Mouse (Mus musculus) cerebellum, adult 18-20 months (tissue): ENCODE measurements around the gene Azin2.

Source experiments
- DNase-seq, 2 experiments: peaks; one replicate each; pipeline ENCODE4 v3.0.0; 2021

Azin2 gene

GRCm38 (mm10) chr4:128976577-128976976 is 14.3 kb upstream of the Azin2 start:
- DNase-seq, result no peak

- no peak for DNase-seq
These were observed 12.4 kb upstream of the Azin2 start for GRCm38 (mm10) chr4:128974677-128975076.

- DNase-seq, result peak; percentile 75 to 86
These were observed 8.9 kb upstream of the Azin2 start for GRCm38 (mm10) chr4:128971065-128971694.

GRCm38 (mm10) chr4:128970417-128970807 is 8.2 kb upstream of the Azin2 start:
- no peak for DNase-seq

GRCm38 (mm10) chr4:128969607-128970416 is 7.6 kb upstream of the Azin2 start:
- no peak for DNase-seq

- DNase-seq, result no peak
These were observed 6.8 kb upstream of the Azin2 start for GRCm38 (mm10) chr4:128969081-128969480.

GRCm38 (mm10) chr4:128966751-128967150 is 4.5 kb upstream of the Azin2 start:
- no peak for DNase-seq

GRCm38 (mm10) chr4:128962926-128963290 is 666 bp upstream of the Azin2 start:
- no peak for DNase-seq

GRCm38 (mm10) chr4:128961301-128962028 is 777 bp downstream of the Azin2 start:
- no peak for DNase-seq

GRCm38 (mm10) chr4:128959676-128960075 is 2.6 kb downstream of the Azin2 start:
- no peak for DNase-seq

- DNase-seq, result no peak
These were observed 3.4 kb downstream of the Azin2 start for GRCm38 (mm10) chr4:128958849-128959248.

GRCm38 (mm10) chr4:128958156-128958555 is 4.1 kb downstream of the Azin2 start:
- DNase-seq, result no peak

GRCm38 (mm10) chr4:128957155-128957911 is 4.9 kb downstream of the Azin2 start:
- peak; percentile 36 to 41 for DNase-seq

GRCm38 (mm10) chr4:128953851-128954250 is 8.4 kb downstream of the Azin2 start:
- DNase-seq, result no peak

- DNase-seq, result no peak
These were observed 11.8 kb downstream of the Azin2 start for GRCm38 (mm10) chr4:128950461-128950860.

- DNase-seq, result no peak
These were observed 12.7 kb downstream of the Azin2 start for GRCm38 (mm10) chr4:128949470-128950005.

GRCm38 (mm10) chr4:128948137-128948674 is 14.0 kb downstream of the Azin2 start:
- DNase-seq, result peak; percentile 65 to 68

- peak in 1 of 2 experiments; percentile 25 for DNase-seq
These were observed 14.8 kb downstream of the Azin2 start for GRCm38 (mm10) chr4:128947326-128947933.

GRCm38 (mm10) chr4:128946736-128947135 is 15.5 kb downstream of the Azin2 start:
- DNase-seq, result peak in 1 of 2 experiments; percentile 0

- DNase-seq, result no peak
These were observed 19.9 kb downstream of the Azin2 start for GRCm38 (mm10) chr4:128942346-128942745.

- no peak for DNase-seq
These were observed 26.6 kb downstream of the Azin2 start for GRCm38 (mm10) chr4:128935595-128935994.

- DNase-seq, result no peak
These were observed 29.5 kb downstream of the Azin2 start for GRCm38 (mm10) chr4:128932783-128933182.
